Mouse (Mus musculus): ENCODE measurements around the gene Cdkl1. TPM values are rescaled to one million over a fixed set of nuclear protein-coding genes. Genes with fewer than 3 reads are reported as not detected.

Cdkl1 gene
- polyA plus RNA-seq (2012; fragmentation: generic; extraction: Trizol): 0.05 TPM

- no peak for TF ChIP-seq MYOG (IDR thresholded peaks at IDR 0.05; ENCODE audit: control insufficient read depth in 1 of 3, insufficient read depth in 1 of 3, insufficient read length in 2 of 3, low read depth in 2 of 3)
- TF ChIP-seq TCF12 (IDR thresholded peaks at IDR 0.05; ENCODE audit: insufficient read depth, poor library complexity, severe bottlenecking): no peak
- no peak for TF ChIP-seq USF1 (IDR thresholded peaks at IDR 0.05; ENCODE audit: low read depth)
- TF ChIP-seq MAX (IDR thresholded peaks at IDR 0.05; ENCODE audit: low read depth): no peak
- no peak for TF ChIP-seq E2F4 (IDR thresholded peaks at IDR 0.05; ENCODE audit: insufficient read depth)
- no peak for TF ChIP-seq TCF3 (IDR thresholded peaks at IDR 0.05; ENCODE audit: insufficient read length, low read depth)
- TF ChIP-seq REST (IDR thresholded peaks at IDR 0.05; ENCODE audit: insufficient read depth, insufficient read length): no peak
- no peak for TF ChIP-seq CEBPB (IDR thresholded peaks at IDR 0.05; ENCODE audit: insufficient read depth, poor library complexity, severe bottlenecking)
- TF ChIP-seq SRF (IDR thresholded peaks at IDR 0.05; ENCODE audit: control insufficient read depth, insufficient read length, low read depth): no peak
- no peak for TF ChIP-seq POLR2AphosphoS2 (IDR thresholded peaks at IDR 0.05; ENCODE audit: insufficient read length, low read depth)
- TF ChIP-seq POLR2A (IDR thresholded peaks at IDR 0.05; ENCODE audit: insufficient read length, low read depth): no peak
- TF ChIP-seq MYOD1 (IDR thresholded peaks at IDR 0.05; ENCODE audit: control insufficient read depth in 1 of 3, insufficient read length in 2 of 3, low read depth in 2 of 3): no peak
- H3ac ChIP-seq (ENCODE audit: control insufficient read depth, insufficient read length): no peak within 1 kb of the TSS
- H3K4me3 ChIP-seq: peak within 1 kb of the TSS; percentile 5
- no peaks in the 10 kb centered on the region for H3K36me3 ChIP-seq (ENCODE audit: control insufficient read depth, insufficient read depth)
- no peaks in the 10 kb centered on the region for H3K79me2 ChIP-seq (ENCODE audit: control insufficient read depth, insufficient read depth)
- H3K4me2 ChIP-seq (ENCODE audit: low read depth): peak within 1 kb of the TSS; percentile 97
- no peaks in the 10 kb centered on the region for H3K27me3 ChIP-seq (ENCODE audit: control insufficient read depth, insufficient read depth, insufficient read length)
Measured at GRCm38 (mm10) chr12:69790530-69791505, at the start of gene Cdkl1. Cdkl1 (minus strand) TSS chr12:69791267.

- Histone ChIP-seq H3ac (ENCODE audit: control insufficient read depth, insufficient read length) (no peak overlapping the region), H3K79me2 (ENCODE audit: control insufficient read depth, insufficient read depth) (no peaks in the 10 kb centered on the region), H3K4me2 (ENCODE audit: low read depth) (no peak overlapping the region), H3K36me3 (ENCODE audit: control insufficient read depth, insufficient read depth) (peaks cover 17% of the 10 kb centered on the region), H3K4me3 (no peak overlapping the region), H3K27me3 (ENCODE audit: control insufficient read depth, insufficient read depth, insufficient read length) (no peaks in the 10 kb centered on the region)
- TF ChIP-seq POLR2AphosphoS2 (IDR thresholded peaks at IDR 0.05; ENCODE audit: insufficient read length, low read depth) (no peak), TCF3 (IDR thresholded peaks at IDR 0.05; ENCODE audit: insufficient read length, low read depth) (no peak), USF1 (IDR thresholded peaks at IDR 0.05; ENCODE audit: low read depth) (no peak), TCF12 (IDR thresholded peaks at IDR 0.05; ENCODE audit: insufficient read depth, poor library complexity, severe bottlenecking) (no peak), REST (IDR thresholded peaks at IDR 0.05; ENCODE audit: insufficient read depth, insufficient read length) (no peak), E2F4 (IDR thresholded peaks at IDR 0.05; ENCODE audit: insufficient read depth) (no peak)
Measured at GRCm38 (mm10) chr12:69838376-69838775, 47.3 kb upstream of the Cdkl1 start.

GRCm38 (mm10) chr12:69833982-69834604, 43.0 kb upstream of the Cdkl1 start:
- no peaks in the 10 kb centered on the region for H3K27me3 ChIP-seq (ENCODE audit: control insufficient read depth, insufficient read depth, insufficient read length)
- H3ac ChIP-seq (ENCODE audit: control insufficient read depth, insufficient read length): no peak overlapping the region
- H3K4me2 ChIP-seq (ENCODE audit: low read depth): no peak overlapping the region
- no peak overlapping the region for H3K4me3 ChIP-seq
- TF ChIP-seq TCF12 (IDR thresholded peaks at IDR 0.05; ENCODE audit: insufficient read depth, poor library complexity, severe bottlenecking) (no peak), E2F4 (IDR thresholded peaks at IDR 0.05; ENCODE audit: insufficient read depth) (no peak), POLR2A (IDR thresholded peaks at IDR 0.05; ENCODE audit: insufficient read length, low read depth) (no peak), POLR2AphosphoS2 (IDR thresholded peaks at IDR 0.05; ENCODE audit: insufficient read length, low read depth) (no peak), TCF3 (IDR thresholded peaks at IDR 0.05; ENCODE audit: insufficient read length, low read depth) (no peak), MAX (IDR thresholded peaks at IDR 0.05; ENCODE audit: low read depth) (no peak), SRF (IDR thresholded peaks at IDR 0.05; ENCODE audit: control insufficient read depth, insufficient read length, low read depth) (no peak), CEBPB (IDR thresholded peaks at IDR 0.05; ENCODE audit: insufficient read depth, poor library complexity, severe bottlenecking) (no peak), REST (IDR thresholded peaks at IDR 0.05; ENCODE audit: insufficient read depth, insufficient read length) (no peak), MYOG (IDR thresholded peaks at IDR 0.05; ENCODE audit: control insufficient read depth in 1 of 3, insufficient read depth in 1 of 3, insufficient read length in 2 of 3, low read depth in 2 of 3) (no peak), MYOD1 (IDR thresholded peaks at IDR 0.05; ENCODE audit: control insufficient read depth in 1 of 3, insufficient read length in 2 of 3, low read depth in 2 of 3) (no peak), USF1 (IDR thresholded peaks at IDR 0.05; ENCODE audit: low read depth) (no peak)
- peaks cover 20% of the 10 kb centered on the region for H3K36me3 ChIP-seq (ENCODE audit: control insufficient read depth, insufficient read depth)
- H3K79me2 ChIP-seq (ENCODE audit: control insufficient read depth, insufficient read depth): no peaks in the 10 kb centered on the region

GRCm38 (mm10) chr12:69831239-69831910, 40.3 kb upstream of the Cdkl1 start:
- Histone ChIP-seq H3K4me2 (ENCODE audit: low read depth) (no peak overlapping the region), H3K36me3 (ENCODE audit: control insufficient read depth, insufficient read depth) (peaks cover 26% of the 10 kb centered on the region), H3ac (ENCODE audit: control insufficient read depth, insufficient read length) (no peak overlapping the region), H3K79me2 (ENCODE audit: control insufficient read depth, insufficient read depth) (no peaks in the 10 kb centered on the region), H3K27me3 (ENCODE audit: control insufficient read depth, insufficient read depth, insufficient read length) (no peaks in the 10 kb centered on the region), H3K4me3 (no peak overlapping the region)
- no peak for TF ChIP-seq MAX (IDR thresholded peaks at IDR 0.05; ENCODE audit: low read depth)
- no peak for TF ChIP-seq SRF (IDR thresholded peaks at IDR 0.05; ENCODE audit: control insufficient read depth, insufficient read length, low read depth)
- no peak for TF ChIP-seq E2F4 (IDR thresholded peaks at IDR 0.05; ENCODE audit: insufficient read depth)
- TF ChIP-seq MYOG (IDR thresholded peaks at IDR 0.05; ENCODE audit: control insufficient read depth in 1 of 3, insufficient read depth in 1 of 3, insufficient read length in 2 of 3, low read depth in 2 of 3): no peak
- no peak for TF ChIP-seq MYOD1 (IDR thresholded peaks at IDR 0.05; ENCODE audit: control insufficient read depth in 1 of 3, insufficient read length in 2 of 3, low read depth in 2 of 3)
- TF ChIP-seq REST (IDR thresholded peaks at IDR 0.05; ENCODE audit: insufficient read depth, insufficient read length): no peak
- no peak for TF ChIP-seq CEBPB (IDR thresholded peaks at IDR 0.05; ENCODE audit: insufficient read depth, poor library complexity, severe bottlenecking)
- TF ChIP-seq TCF3 (IDR thresholded peaks at IDR 0.05; ENCODE audit: insufficient read length, low read depth): no peak
- TF ChIP-seq POLR2AphosphoS2 (IDR thresholded peaks at IDR 0.05; ENCODE audit: insufficient read length, low read depth): no peak
- no peak for TF ChIP-seq POLR2A (IDR thresholded peaks at IDR 0.05; ENCODE audit: insufficient read length, low read depth)
- TF ChIP-seq USF1 (IDR thresholded peaks at IDR 0.05; ENCODE audit: low read depth): no peak
- TF ChIP-seq TCF12 (IDR thresholded peaks at IDR 0.05; ENCODE audit: insufficient read depth, poor library complexity, severe bottlenecking): no peak

Measured in myocyte (in vitro differentiated cells).